8 mouse cellular contexts compared by ENCODE assay signal in the genomic region with DNA sequence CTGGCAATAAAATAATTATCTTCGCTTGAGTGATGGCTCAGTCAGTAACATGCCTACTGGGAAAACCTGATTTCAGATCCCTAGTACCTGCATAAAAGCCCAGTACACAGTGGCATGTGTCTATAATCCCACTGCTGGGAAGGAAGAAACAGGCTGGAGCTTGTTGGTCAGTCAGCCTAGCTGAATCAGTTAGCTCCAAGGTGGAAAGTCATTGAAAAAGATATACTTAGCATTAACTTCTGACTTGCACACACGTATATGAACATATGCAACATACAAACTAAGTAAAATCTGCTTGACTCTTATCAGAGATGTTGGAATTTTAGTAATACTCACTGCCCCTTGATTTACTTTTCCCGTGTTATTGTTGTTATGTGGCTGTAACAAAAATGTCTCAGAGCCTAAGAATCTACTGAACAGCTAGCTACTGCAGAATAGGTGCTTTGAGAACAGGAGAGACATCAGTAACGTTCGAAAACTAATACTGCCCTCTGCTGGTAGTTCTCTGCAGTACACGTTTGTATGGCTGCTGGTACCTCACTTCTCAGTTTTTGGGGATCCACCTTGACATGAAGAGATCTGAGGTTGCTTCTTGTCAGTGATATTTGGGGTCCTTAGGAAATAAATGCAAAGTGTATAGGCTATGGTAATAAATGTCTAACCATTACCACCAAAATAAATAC. TPM values are rescaled to one million over a fixed set of nuclear protein-coding genes. Genes with fewer than 3 reads are reported as not detected.
DNase-seq lines count a peak whose midpoint lies in the region; ATAC-seq and TF ChIP-seq lines count a peak whose summit lies in the region.

No protein-coding gene starts in this region.

- no peaks in the 10 kb centered on the region for H3K4me1 ChIP-seq in E14TG2a.4 (replicated peaks; ENCODE audit: low read depth, low read length)
- no peaks in the 10 kb centered on the region for H3K4me1 ChIP-seq in forebrain, embryonic 16.5 days (replicated peaks; ENCODE audit: control insufficient read depth, insufficient read depth, low read length)
- 0 out of 2 replicates have a peak, but pooled peaks cover 3% of the 10 kb centered on the region for H3K4me1 ChIP-seq in kidney, adult 2 months (ENCODE audit: control insufficient read depth, insufficient read depth, low read length)
- peaks cover 53% of the 10 kb centered on the region for H3K4me1 ChIP-seq in limb, embryonic 13.5 days

- no peak overlapping the region for H3K4me3 ChIP-seq in E14TG2a.4 (replicated peaks; ENCODE audit: low read length)
- H3K4me3 ChIP-seq in forebrain, embryonic 16.5 days (replicated peaks; ENCODE audit: low read length) = no peak overlapping the region
- no peak overlapping the region for H3K4me3 ChIP-seq in kidney, adult 2 months (ENCODE audit: insufficient read depth, low read depth, low read length)
- no peak overlapping the region for H3K4me3 ChIP-seq in limb, embryonic 13.5 days

- no peak for TF ChIP-seq POLR2A in kidney, adult 2 months (IDR thresholded peaks at IDR 0.05; ENCODE audit: low read depth, low read length)

- no peak overlapping the region for H3K9ac ChIP-seq in forebrain, embryonic 16.5 days (replicated peaks; ENCODE audit: low read depth, low read length)
- H3K9ac ChIP-seq in limb, embryonic 13.5 days = no peak overlapping the region

- H3K27ac ChIP-seq in forebrain, embryonic 16.5 days (ENCODE audit: low read length) = no peak overlapping the region
- H3K27ac ChIP-seq in kidney, adult 2 months (ENCODE audit: insufficient read depth, low read depth, low read length) = no peak overlapping the region
- H3K27ac ChIP-seq in limb, embryonic 13.5 days = no peak overlapping the region

- H3K36me3 ChIP-seq in E14TG2a.4 (ENCODE audit: insufficient read depth, low read length) = no peaks in the 10 kb centered on the region
- no peaks in the 10 kb centered on the region for H3K36me3 ChIP-seq in forebrain, embryonic 16.5 days (ENCODE audit: control insufficient read depth, insufficient read depth)
- no peaks in the 10 kb centered on the region for H3K36me3 ChIP-seq in kidney, adult 2 months (ENCODE audit: control insufficient read depth, insufficient read depth, low read length)
- no peaks in the 10 kb centered on the region for H3K36me3 ChIP-seq in limb, embryonic 13.5 days

- WGBS in forebrain, embryonic 16.5 days = 32% methylated on average over 6 of the region's 6 CpGs
- 30% methylated on average over 6 of the region's 6 CpGs for WGBS in kidney, adult 2 months
- 25% methylated on average over 6 of the region's 6 CpGs for WGBS in limb, embryonic 13.5 days

- no peak overlapping the region for H3K4me2 ChIP-seq in forebrain, embryonic 16.5 days (ENCODE audit: low read length)
- H3K4me2 ChIP-seq in limb, embryonic 13.5 days (replicated peaks) = no peak overlapping the region

- no peaks in the 10 kb centered on the region for H3K27me3 ChIP-seq in E14TG2a.4 (ENCODE audit: insufficient read depth, low read length)
- H3K27me3 ChIP-seq in forebrain, embryonic 16.5 days (replicated peaks; ENCODE audit: control insufficient read depth, insufficient read depth, low read length) = no peaks in the 10 kb centered on the region
- no peaks in the 10 kb centered on the region for H3K27me3 ChIP-seq in kidney, adult 2 months (replicated peaks; ENCODE audit: control insufficient read depth, insufficient read depth, low read length)
- no peaks in the 10 kb centered on the region; the same call in 1 of the 2 replicates for H3K27me3 ChIP-seq in limb, embryonic 13.5 days

- no peaks in the 10 kb centered on the region for H3K9me3 ChIP-seq in E14TG2a.4 (ENCODE audit: low read length)
- no peaks in the 10 kb centered on the region for H3K9me3 ChIP-seq in forebrain, embryonic 16.5 days (ENCODE audit: control insufficient read depth, low read length)
- H3K9me3 ChIP-seq in limb, embryonic 13.5 days = no peaks in the 10 kb centered on the region

- peak; percentile 78 for DNase-seq in 3T3-L1 (ENCODE audit: low read depth, low spot score)
- DNase-seq in cerebellum, adult 11-12 months = peak; percentile 8
- peak; percentile 74 for DNase-seq in kidney, adult 2 months
- DNase-seq in natural killer cell, adult 2 months (ENCODE audit: low spot score in 2 of 2) = peak; percentile 41 to 62
- DNase-seq in thymus, postnatal 10 days (ENCODE audit: low spot score in 2 of 2) = peak; percentile 32 to 77

- TF ChIP-seq CTCF in E14TG2a.4 (conservative IDR thresholded peaks at IDR 0.05; ENCODE audit: low read length) = peak; percentile 41
- TF ChIP-seq CTCF in kidney, adult 2 months (conservative IDR thresholded peaks at IDR 0.05; ENCODE audit: insufficient read depth, insufficient read length, low read depth, low read length) = peak; percentile 48

- ATAC-seq in forebrain, embryonic 16.5 days = peak; percentile 75
- ATAC-seq in limb, embryonic 13.5 days (ENCODE audit: low FRiP score, low read depth) = peak; percentile 46; the same call in 1 of the 2 replicates

RNA-seq across cellular contexts. Expression of gene Hmcn1, which starts 16.0 kb away (rescaled TPM):
- 0.81 and 1.3 TPM in 2 replicates for polyA plus RNA-seq in forebrain, embryonic 16.5 days (2015; fragmentation: Nextera tagmentation; extraction: Ambion mirVana)
- polyA plus RNA-seq in kidney, adult 2 months (2012; rRNA removed) = 1.7 and 2.0 TPM in 2 replicates
- polyA plus RNA-seq in limb, embryonic 13.5 days (2015; fragmentation: Nextera tagmentation; extraction: Ambion mirVana) = 36.0 and 38.9 TPM in 2 replicates

Comparison
In these comparisons a context has a peak if more than half of its experiments do, and no peak if none do; other contexts are left out.
1. DNase-seq: peak in every context shown above with its lines; median percentile 78 in 3T3-L1; 74 in kidney, adult 2 months; 54 in thymus, postnatal 10 days; 52 in natural killer cell, adult 2 months; 8 in cerebellum, adult 11-12 months.
2. RNA of gene Hmcn1, which starts 16.0 kb away (polyA plus RNA-seq): 36.0 to 38.9 TPM in limb, embryonic 13.5 days; 1.7 to 2.0 TPM in kidney, adult 2 months and 0.81 to 1.3 TPM in forebrain, embryonic 16.5 days; every median in the first group is over 10 times any median in the second.